Mouse (Mus musculus): ENCODE data around the gene Cox19. TPM values are rescaled to one million over a fixed set of nuclear protein-coding genes. Genes with fewer than 3 reads are reported as not detected.

The Cox19 gene
- total RNA-seq, 1 experiment from 2014 or later, result 46.4 TPM

DNA sequence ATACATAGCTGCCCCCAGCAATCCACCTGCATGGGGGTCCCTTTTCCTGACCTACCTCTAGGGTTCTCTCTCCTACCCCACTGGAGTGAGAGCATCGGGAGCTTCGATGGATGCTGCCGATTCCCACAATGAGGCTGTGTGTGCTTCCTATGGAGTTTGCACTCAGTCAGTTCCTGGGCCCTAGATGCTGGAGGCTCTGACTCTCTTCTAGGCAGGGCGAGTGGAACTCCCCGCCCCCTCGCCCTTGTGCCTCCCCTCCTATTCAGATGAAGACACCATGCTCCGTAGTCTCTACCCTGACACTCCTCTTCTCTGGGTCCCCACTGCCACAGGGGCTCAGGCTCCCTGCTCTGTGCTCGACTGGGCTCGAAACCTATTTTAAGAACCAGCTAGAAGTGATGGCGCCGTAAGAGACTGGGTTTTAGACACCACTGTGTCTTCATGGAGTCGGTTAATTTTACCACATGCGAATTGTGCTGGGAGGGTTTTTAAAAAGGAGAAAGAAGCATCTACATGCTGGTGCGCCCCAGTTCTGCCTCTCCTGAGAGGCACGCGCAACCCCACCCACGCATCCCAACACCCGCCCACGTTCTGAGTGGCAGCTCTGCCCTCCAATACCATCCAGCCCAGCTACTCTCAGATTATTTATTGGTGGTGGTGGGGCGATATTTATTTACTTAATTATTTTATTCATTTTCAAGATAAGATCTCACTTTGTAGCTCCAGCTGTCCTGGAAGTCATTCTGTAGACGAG, 33.3 kb downstream of the Cox19 start:
- ATAC-seq (replicated peaks; ENCODE audit: insufficient number of reproducible peaks, low FRiP score, low TSS enrichment, poor library complexity, severe bottlenecking), result no peak

DNA sequence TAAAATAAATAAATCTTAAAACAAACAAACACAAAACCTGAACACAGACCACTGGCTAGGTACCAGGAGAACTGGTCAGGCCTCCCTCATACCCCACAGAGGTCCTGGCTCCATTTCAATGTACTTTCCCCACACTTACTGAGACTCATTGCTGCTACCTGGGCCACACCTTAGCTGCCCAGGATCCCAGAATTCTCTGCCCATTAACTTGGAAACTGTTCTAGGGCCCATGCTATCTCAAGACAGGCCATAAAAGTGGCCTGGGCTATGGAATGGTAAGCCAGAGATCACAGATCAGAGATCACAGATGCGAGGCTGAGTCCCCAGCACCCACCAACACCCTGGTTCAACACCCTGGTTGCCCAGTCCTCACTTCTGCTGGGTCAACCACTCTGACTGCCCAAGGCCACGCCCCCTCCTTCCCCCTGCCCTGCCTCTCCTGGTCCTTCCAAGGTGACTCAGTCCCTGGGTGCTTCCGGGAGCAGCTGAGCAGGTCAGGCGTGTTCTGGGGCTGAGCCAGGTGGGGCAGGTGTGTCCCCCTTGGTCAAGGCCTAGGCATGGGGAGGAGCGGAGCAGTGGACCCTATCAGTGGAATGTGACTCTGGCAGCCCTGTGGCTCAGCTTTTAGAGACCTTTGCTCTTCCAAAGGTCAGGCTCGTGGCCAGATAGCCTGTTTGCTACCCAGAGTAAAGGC, 34.1 kb downstream of the Cox19 start:
- no peak for ATAC-seq (replicated peaks; ENCODE audit: insufficient number of reproducible peaks, low FRiP score, low TSS enrichment, poor library complexity, severe bottlenecking)

DNA sequence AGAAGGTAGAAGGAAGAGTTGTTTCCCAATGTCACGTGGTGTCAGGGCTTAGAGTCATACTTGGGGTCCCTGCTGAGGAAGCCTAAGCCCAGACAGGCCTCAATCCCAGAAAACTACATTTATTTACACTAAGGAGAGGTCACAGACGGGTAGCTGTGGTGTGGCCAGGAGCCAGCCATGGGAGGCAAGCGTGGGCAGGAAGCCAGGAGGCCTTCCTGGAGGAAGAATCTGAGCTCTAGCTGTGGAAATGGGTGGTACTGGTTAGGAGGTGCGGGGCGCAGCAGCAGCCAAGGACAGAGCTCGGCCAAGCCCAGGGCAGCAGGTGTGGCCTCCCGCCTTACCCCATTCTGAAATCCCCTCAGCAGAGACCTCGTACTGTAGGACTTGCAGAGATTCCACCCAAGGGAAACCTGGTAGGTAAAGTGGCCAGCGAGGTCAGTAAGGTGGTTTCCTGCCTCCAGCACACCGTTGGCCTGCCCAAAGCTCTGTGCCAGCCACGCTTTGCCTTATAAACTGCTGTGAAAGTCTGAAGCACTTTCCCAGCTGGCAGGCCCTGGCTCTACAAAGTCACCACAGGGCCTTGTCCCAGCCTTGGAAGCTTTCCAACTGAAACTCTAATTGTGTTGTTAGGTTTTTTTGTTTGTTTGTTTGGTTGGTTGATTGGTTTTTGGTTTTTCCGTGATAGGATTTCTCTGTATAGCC, 36.1 kb downstream of the Cox19 start:
- no peak for ATAC-seq (replicated peaks; ENCODE audit: insufficient number of reproducible peaks, low FRiP score, low TSS enrichment, poor library complexity, severe bottlenecking)

DNA sequence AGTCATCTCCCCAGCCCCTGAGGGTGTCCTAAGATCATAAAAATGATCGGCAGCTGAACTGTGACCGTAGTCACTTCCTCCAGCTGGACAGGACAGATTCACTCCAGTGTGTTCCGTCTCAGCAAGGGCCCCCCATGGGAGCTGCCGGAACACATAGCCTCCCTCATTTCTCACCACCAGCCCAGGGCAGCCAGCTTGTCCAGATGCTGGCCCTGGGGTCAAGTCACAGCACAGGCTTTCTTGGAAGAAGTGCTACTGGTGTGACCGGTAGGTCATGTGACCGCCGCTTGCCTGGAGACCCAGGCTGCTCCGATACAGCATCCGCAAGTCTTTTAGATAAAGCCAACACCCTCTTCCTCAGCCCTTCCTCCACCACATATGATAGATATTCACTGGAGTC, 37.7 kb downstream of the Cox19 start:
- ATAC-seq (replicated peaks; ENCODE audit: insufficient number of reproducible peaks, low FRiP score, low TSS enrichment, poor library complexity, severe bottlenecking), result no peak

DNA sequence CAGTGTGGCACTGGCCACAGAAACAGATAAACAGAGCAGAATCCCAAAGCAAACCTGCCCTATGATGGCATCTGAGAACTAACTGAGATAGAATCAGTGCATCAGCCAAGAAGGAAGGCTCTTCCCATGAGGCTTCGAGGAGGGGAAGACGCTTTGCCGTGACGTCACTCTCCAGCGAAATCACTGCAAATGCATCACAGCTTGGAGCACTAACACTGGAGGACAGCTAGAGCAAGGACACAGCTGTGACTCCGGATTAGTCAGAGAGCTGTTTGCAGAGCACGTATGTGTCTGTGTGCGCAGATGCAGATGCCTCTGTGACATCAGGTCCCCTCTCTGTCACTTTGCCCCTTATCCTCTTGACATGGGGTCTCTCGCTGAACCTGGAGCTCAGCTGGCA, 39.4 kb downstream of the Cox19 start:
- no peak for ATAC-seq (replicated peaks; ENCODE audit: insufficient number of reproducible peaks, low FRiP score, low TSS enrichment, poor library complexity, severe bottlenecking)

DNA sequence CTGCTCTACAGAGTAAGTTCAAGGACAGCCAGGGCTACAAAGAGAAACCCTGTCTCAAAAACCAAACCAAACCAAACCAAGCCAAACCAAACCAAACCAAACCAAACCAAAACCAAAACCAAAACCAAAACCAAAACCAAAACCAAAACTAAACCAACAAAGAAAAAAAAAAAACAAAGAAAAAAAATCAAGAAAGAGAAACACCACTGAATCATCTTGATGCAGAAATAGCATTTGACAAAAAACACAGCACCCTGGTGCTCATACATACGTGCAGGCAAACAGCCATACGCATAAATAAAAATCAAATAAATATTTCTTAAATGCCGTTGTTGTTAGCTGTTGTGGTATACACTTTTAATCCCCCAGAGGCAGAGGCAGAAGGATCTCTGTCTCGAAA, 40.7 kb downstream of the Cox19 start:
- ATAC-seq (replicated peaks; ENCODE audit: insufficient number of reproducible peaks, low FRiP score, low TSS enrichment, poor library complexity, severe bottlenecking), result no peak

DNA sequence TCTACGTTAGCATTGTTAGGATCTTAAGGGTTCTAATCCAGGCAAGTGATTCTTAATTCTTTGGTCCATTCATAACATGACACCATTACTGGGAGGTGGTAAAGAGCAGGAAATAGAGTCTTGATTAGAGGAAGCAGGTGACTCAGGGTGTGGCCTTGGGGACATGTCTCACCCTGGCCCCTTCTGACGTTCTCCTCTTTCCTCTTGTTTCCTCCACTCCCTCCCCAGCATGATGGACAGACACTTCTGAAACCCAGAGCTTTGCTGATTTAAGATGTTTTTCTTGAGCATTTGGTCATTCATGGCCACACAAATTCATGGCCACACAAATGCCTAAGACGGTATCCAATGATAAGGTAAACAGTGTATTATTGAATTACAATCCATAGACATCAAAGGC, 41.3 kb downstream of the Cox19 start:
- peak; percentile 59; the same call in 1 of the 2 replicates for ATAC-seq (replicated peaks; ENCODE audit: insufficient number of reproducible peaks, low FRiP score, low TSS enrichment, poor library complexity, severe bottlenecking)

DNA sequence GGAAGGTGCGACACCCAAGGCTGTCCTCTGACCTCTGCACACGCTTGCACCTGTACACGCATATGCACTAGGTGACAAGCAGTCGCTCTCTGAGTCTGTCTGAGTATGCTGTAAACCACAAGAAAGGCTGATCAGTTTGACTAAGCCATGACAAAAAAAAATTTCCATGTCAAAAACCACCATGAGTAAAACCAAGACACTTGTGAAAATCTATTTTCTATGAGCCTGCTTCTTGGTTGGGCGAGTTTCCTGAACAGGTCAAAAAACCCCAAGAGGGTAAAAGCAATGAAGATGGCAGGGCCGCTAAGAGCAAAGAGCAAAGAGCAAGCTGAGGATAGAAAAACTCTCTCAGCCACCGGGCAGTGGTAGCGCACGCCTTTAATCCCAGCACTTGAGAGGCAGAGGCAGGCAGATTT, 47.6 kb downstream of the Cox19 start:
- ATAC-seq (replicated peaks; ENCODE audit: insufficient number of reproducible peaks, low FRiP score, low TSS enrichment, poor library complexity, severe bottlenecking), result no peak

DNA sequence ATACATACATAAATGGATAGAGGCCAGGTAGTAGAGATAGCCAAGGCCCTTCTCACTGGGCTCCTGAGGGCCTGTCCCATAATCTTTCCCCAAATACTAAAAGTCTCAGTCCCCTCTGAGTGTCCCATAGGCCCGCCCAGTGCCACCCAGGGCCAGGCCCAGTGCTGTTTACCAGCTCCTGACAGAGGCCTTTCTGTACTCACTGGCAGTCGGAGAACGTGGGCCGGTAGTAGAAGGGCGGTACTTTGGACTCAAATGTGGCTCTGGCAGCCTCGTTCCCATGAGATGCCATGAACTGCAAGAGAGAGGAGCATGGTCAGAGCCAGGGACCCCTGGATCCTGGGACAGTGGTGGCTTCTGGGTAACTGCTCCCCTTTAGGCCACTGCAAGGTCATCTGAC, 49.1 kb downstream of the Cox19 start:
- no peak for ATAC-seq (replicated peaks; ENCODE audit: insufficient number of reproducible peaks, low FRiP score, low TSS enrichment, poor library complexity, severe bottlenecking)

DNA sequence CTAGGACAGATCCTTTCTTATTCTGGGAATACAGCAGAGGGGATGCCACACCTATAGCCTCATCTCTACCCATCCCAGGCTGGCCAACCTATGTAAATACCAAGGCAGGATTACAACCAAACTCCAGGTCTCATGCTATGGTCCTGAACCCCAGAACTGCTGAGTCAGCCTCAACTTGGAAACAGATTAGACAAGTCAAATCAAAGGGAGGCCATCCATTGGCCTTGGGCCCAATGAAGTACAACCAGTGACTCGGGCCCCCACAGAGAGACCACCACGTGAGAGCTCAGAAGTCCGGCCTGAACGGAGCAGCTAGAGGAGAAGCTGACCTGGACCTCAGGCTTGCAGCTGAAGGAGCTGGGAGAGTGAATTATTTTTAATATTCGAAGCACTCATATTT, 53.5 kb downstream of the Cox19 start:
- no peak for ATAC-seq (replicated peaks; ENCODE audit: insufficient number of reproducible peaks, low FRiP score, low TSS enrichment, poor library complexity, severe bottlenecking)

DNA sequence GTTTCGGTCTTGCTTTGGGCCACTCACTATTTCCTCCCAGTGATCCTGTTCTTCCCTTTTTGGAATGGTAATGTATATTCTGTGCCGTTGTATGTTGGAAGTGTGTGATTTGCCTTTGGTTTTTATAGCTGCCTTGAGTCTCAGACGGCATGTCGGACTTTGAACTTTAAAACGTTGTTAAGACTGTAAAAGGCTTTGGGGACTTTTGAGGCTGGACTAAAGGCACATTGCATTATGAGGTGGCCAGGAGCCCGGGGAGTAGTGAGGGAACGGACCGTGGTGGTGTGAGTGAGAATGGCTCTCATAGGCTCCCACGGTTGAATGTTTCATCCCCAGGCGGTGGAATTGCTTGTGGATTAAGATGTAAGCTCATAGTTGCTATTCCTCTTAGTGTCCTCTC, 54.1 kb downstream of the Cox19 start:
- ATAC-seq (replicated peaks; ENCODE audit: insufficient number of reproducible peaks, low FRiP score, low TSS enrichment, poor library complexity, severe bottlenecking), result no peak

DNA sequence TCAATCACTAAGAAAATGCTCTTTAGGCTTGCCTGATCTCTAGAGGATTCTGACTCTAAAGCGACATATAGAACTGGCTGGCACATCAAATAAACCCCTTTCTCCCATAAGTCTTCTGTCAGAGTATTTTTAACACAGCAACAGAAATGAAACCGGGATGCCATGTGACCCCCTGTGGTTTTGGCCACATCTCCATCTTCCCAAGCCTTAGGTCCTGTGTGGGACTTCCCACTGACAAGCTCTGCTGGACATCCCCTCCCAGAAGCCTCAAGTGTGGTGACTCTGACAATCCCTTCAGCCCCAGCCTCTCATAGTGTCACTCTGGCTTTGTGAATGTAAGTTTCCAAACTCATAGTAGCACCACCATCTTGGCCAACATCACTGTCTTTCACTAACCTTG, 57.1 kb downstream of the Cox19 start:
- no peak for ATAC-seq (replicated peaks; ENCODE audit: insufficient number of reproducible peaks, low FRiP score, low TSS enrichment, poor library complexity, severe bottlenecking)

DNA sequence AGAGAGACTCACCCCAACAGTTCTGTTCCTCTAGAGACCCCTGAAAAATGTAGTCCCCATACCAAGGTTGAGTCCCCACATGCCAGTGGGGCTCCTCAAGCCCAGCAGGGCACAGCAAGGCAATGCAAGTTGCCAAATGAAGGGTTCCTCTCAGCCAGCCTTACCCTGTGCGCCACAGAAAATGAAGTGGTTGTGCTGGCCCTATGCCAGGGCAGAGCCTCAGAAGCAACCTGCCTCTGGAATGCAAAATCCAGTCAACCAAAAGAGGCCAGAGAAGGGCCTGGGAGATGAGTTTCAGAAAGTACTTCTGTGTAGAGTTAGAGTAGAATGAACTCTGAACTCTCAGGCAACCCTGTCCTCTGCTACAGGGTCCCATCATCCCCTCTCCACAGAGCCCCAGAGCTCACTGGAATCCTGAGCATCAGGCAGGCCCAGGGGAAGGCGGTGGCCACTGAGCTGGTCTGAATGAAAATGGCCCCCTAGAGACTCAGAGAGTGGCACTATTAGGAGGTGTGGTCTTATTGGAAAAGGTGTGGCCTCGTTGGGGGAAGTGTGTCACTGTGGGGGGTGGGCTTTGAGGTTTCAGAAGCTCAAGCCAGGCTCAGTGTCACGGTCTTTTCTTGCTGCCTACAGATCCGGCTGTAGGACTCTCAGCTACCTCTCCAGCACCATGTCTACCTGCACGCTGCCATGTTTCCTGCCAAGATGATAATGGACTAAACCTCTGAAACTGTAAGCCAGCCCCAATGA, 59.2 kb downstream of the Cox19 start:
- ATAC-seq (replicated peaks; ENCODE audit: insufficient number of reproducible peaks, low FRiP score, low TSS enrichment, poor library complexity, severe bottlenecking), result no peak

DNA sequence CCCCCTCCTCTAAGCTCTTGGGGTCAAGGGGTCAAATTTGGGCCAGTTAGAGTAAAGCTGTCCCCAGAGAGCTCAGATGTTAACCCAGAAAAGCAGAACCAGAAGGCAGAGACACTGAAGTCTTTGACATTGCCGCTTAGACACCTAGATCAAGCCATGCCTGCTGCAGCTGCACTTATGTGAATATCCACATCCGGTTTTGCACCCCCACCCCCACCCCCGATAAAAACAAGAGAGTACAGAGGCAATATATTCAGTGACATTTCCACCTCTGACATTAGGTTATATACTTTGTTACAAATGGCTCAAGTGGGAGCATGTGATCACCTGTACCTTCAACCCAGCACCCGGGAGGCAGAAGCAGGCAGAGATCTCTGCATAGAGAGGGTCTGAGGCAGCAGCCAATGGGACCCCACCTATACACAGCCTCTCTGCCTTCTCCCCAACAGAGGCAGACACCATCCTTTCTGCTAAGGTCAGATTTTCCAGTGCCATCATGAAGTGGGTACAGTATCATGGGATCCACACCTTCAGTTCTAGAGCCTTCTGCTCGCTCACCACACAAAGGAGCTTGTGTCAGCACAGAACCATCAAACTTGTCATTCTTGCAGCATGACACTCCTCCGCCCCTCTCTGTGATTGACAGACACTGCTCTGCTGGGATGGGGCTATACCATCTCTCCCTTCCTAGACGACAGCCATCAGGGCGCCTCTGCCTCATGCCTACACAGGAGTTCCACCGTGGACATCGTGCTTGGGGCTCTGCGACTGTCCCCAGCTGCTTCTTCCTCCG, 60.6 kb downstream of the Cox19 start:
- no peak for ATAC-seq (replicated peaks; ENCODE audit: insufficient number of reproducible peaks, low FRiP score, low TSS enrichment, poor library complexity, severe bottlenecking)

DNA sequence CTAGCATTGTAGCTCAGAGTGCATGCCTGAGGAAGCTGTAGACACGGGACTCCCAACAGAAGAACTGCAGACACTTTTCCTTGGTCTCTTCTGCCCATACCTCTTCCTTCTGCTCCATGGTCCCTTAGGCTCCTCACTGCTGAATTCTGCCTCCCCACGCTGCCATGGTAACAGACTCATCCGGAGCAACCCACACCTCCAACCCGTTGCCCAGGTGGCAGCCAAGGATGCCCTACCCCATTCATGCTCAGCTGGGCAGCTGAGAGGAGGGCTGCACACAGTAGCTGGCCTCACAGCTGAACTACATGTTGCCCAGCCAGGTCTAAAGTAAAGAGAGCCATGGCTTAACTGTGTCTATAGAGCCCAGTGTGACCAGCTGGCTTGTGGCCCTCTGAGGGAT, 62.6 kb downstream of the Cox19 start:
- ATAC-seq (replicated peaks; ENCODE audit: insufficient number of reproducible peaks, low FRiP score, low TSS enrichment, poor library complexity, severe bottlenecking), result no peak

DNA sequence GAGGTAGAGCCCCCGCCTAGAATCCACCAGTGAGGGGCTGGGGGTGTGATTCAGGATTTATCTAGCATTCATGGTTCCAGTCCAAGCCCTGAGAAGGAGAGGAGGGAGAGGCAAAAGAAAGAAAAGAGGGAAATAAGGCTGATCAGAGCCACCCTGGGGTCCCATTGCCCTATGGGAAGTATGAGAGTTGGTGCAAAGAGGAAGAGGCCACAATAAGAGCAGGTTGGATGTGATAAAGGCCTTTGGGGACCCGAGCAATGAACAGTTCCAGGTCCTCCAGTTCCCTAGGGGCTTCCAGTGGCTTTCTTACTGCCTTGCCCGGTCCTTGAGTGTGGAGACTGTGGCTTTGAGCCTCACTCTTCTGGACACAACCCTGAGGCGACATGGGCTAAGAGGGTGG, 63.4 kb downstream of the Cox19 start:
- ATAC-seq (replicated peaks; ENCODE audit: insufficient number of reproducible peaks, low FRiP score, low TSS enrichment, poor library complexity, severe bottlenecking), result no peak

DNA sequence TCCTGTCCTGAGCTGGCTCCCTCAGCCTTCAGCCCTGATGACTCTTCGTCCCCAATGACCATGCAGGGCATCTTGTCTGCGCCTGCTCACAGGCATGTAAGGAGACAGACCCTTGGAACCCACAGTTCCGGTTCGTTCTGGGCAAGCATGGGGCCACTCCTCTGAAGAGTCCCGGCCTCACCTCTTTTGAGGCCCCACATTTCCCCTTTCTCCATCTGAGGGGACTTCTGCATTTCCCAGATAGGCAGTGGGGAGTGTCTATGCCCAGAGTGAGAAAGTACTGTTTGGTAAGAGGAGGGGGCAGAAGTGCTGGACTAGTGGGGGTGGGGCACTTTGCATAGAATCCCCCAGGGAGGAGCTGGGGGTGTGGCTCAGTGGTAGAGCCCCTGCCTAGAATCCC, 64.1 kb downstream of the Cox19 start:
- ATAC-seq (replicated peaks; ENCODE audit: insufficient number of reproducible peaks, low FRiP score, low TSS enrichment, poor library complexity, severe bottlenecking), result peak; percentile 65

All from monocyte, adult 5-6 weeks (primary cell).